Mouse (Mus musculus) embryonic facial prominence, embryonic 14.5 days (tissue): ENCODE data around the gene Rtf1. TPM values are rescaled to one million over a fixed set of nuclear protein-coding genes. Genes with fewer than 3 reads are reported as not detected.

Experiments used
- ATAC-seq: fragments of 200-750 bp; cut with Nextera tagmentation; 2 replicates; pipeline ENCODE4 v1.8.0; 2017; ENCODE audit warnings: low read depth, moderate number of reproducible peaks, moderate TSS enrichment
- DNase-seq: peaks from one replicate; pipeline ENCODE4 v3.0.0-alpha.2; 2015; ENCODE audit warnings: low spot score
- H3K27ac ChIP-seq: fragments of 300-500 bp; sonication (generic); replicated peaks from 2 replicates; pipeline ENCODE4 v1.5.1; 2014; ENCODE audit warnings: low read depth, mild to moderate bottlenecking, low read length, moderate library complexity
- H3K27me3 ChIP-seq: fragments of 300-500 bp; sonication (generic); replicated peaks from 2 replicates; pipeline ENCODE4 v1.6.1; 2014; ENCODE audit warnings: low read length; ENCODE audit not compliant: control insufficient read depth, insufficient read depth
- H3K36me3 ChIP-seq: fragments of 300-500 bp; sonication (generic); 2 replicates; pipeline ENCODE4 v1.6.1; 2014; ENCODE audit warnings: low read length, mixed read lengths; ENCODE audit not compliant: control insufficient read depth, insufficient read depth
- H3K4me1 ChIP-seq: fragments of 300-500 bp; sonication (generic); 2 replicates; pipeline ENCODE4 v1.6.1; 2014; ENCODE audit warnings: antibody characterized with exemption, low read length; ENCODE audit not compliant: control insufficient read depth, insufficient read depth
- H3K4me2 ChIP-seq: fragments of 300-500 bp; sonication (generic); 2 replicates; pipeline ENCODE4 v1.6.1; 2014; ENCODE audit warnings: low read depth, mild to moderate bottlenecking, low read length, moderate library complexity, mixed read lengths
- H3K4me3 ChIP-seq: fragments of 300-500 bp; sonication (generic); 2 replicates; pipeline ENCODE4 v1.5.1; 2014; ENCODE audit warnings: low read depth, mild to moderate bottlenecking, low read length
- H3K9ac ChIP-seq: fragments of 300-500 bp; sonication (generic); 2 replicates; pipeline ENCODE4 v1.6.1; 2014; ENCODE audit warnings: low read depth, mild to moderate bottlenecking, low read length, moderate library complexity, mixed read lengths
- H3K9me3 ChIP-seq: fragments of 300-500 bp; sonication (generic); 2 replicates; pipeline ENCODE4 v1.6.1; 2016; ENCODE audit warnings: low read length; ENCODE audit not compliant: control insufficient read depth
- WGBS: fragments of 180-500 bp; shearing (Covaris S2); extraction: QIAGEN DNeasy Blood & Tissue Kit; methylation state at CpG from one replicate; pipeline ENCODE4 v1.1.7; 2014; 5-methylcytosine and 5-hydroxymethylcytosine counted together
- polyA plus RNA-seq: library from polyadenylated mRNA; unstranded; fragments of >200 nt; fragmentation: Nextera tagmentation; extraction: Ambion mirVana; gene quantifications from 2 replicates; pipeline ENCODE4 v1.2.1, GENCODE M21; 2014

The Rtf1 gene
- polyA plus RNA-seq, 1 experiment from 2014 or later, result 23.2 TPM

DNA sequence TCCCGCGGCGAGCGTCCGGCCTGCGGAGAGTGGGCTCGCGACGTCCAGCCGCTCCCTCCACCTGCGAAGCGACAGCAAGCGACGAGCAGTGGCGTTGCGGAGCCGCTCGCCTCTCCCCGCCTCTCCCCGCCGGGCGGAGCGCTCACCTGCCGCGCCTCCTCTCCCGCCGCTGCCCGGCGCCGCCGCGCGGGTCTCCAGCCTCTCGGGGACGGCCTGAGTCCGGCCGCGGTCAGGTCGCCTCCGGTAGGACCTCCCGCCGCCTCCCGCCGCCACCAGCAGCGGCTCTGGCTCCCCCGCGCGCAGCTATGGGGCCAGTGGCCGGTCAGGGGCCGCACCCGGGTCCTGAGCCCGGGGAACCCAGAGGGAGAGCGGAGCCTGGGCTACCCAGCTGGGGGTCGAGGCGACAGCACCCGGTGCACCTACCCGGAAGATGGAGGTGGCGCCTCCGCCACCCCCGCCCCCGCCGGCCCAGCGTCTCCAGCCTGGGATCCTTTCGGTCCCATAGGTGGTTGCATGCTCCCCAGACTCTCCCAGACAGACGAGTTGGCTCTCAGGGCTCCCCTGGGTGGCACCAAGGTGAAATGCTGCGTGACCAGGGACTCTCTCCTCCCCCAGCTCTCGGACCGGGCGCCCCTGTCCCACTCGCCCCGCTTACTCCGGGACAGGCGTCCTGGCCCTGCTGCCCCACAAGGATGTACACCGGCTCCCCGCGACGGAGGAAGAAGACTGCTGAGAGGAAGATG, 83.4 kb downstream of the Rtf1 start:
- Histone ChIP-seq H3K27ac (no peak overlapping the region), H3K9me3 (no peaks in the 10 kb centered on the region), H3K4me2 (peak overlapping the region; percentile 100), H3K27me3 (peaks cover 68% of the 10 kb centered on the region), H3K4me1 (no peaks in the 10 kb centered on the region), H3K36me3 (no peaks in the 10 kb centered on the region), H3K4me3 (peak overlapping the region; percentile 60), H3K9ac (peak overlapping the region; percentile 61)
- DNase-seq (no peak), ATAC-seq (peak; percentile 39)
- 1% methylated on average over 16 of the region's 77 CpGs for WGBS

DNA sequence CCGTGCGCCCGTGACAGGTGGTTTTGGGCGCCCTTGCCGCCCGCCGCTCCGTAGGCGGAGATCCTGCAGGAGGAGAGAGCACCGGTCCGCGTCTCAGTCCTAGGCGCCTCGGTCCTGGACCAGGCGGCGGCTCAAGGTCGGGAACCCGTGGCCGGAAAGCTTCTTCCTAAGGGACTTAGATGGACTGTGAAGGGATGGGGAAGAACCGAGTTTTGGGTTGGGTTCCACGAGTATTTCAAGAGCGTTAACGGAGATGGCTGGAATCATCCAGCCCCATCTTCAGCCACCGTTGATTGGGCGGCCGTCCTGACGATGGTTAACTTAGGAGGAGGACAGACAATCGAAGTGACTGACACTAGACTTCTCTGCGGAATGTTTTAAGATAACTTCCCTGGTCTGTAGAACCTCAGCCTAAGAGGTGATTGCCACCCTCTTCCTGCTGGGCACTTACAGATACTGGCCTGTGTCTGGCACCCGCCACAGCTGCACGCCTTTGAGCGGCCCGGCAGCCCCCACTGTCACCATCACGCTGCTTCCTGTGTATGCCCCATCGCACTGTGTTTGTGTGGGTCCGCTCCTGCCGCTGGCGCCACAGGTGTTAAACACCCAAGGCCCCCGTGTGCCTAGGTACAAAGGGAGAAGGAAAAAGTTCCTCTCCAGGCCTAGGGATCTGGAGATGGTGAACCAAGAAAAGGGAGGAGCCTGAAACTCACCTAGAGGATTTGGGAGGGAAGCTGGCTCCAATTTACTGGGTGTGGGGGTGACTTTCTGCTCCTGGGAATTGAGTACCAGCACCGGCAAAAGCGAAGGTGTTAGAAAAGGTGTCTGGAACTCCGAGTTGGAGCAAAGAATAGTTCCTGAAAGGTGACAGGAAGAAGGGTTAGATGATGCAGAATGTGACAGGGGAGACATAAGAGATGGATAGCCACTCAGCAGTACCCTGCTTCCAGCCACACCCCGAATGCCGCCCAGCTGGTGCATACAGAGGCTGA, 84.3 kb downstream of the Rtf1 start:
- Histone ChIP-seq H3K36me3 (peaks cover 8% of the 10 kb centered on the region), H3K27me3 (peaks cover 66% of the 10 kb centered on the region), H3K4me2 (peak overlapping the region; percentile 100), H3K27ac (no peak overlapping the region), H3K4me1 (no peaks in the 10 kb centered on the region), H3K4me3 (peak overlapping the region; percentile 60), H3K9me3 (no peaks in the 10 kb centered on the region), H3K9ac (peak overlapping the region; percentile 61; the same call in 1 of the 2 replicates)
- ATAC-seq, result no peak
- no peak for DNase-seq
- 5% methylated on average over 39 of the region's 44 CpGs for WGBS

DNA sequence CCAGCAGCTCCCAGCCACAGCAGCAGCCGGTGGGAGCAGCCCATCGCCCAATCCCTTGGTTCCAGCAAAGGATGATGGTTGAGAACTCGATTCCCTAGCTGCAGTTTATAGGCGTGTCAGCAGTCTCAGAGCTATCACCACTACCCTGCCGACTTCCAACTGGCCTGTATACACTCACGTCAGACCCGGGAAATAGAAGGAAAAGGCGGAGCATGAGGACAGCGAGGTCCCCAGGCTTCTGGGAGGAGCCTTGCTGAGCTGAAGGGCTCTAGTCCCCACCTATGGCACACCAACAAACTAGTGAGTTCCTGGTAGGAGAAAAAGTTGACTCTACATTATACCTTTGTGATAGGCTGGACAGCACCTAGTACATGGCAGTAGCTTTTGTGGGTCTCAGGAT, 85.4 kb downstream of the Rtf1 start, which contains the start of gene Ltk:
TSS of gene Ltk (minus strand) at position 181 of the 400 bp plus-strand sequence.
- no peak for DNase-seq

DNA sequence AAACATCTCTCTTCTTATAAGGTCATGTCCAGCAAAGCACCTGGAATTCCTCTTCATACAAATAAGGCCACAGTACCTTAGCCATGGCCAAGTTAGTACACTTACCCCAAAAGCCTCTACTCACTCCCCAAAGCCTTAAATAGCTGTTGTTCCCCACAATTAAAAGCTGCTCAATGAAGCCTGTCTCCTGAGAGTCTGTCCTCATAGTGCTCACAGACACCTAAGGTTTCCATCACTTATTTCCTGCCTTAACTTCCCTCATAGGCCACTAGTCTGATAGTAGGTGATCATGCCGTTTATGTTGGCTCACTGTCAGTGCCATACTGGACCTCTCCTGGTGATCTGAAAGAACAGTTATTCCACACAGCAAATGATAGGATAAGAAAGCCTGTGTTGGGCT, 87.4 kb downstream of the Rtf1 start:
- WGBS, result 70% methylated on average over 1 of the region's 1 CpGs
- Histone ChIP-seq H3K4me1 (no peaks in the 10 kb centered on the region), H3K9me3 (no peaks in the 10 kb centered on the region), H3K4me2 (no peak overlapping the region), H3K27me3 (peaks cover 43% of the 10 kb centered on the region), H3K4me3 (no peak overlapping the region), H3K27ac (no peak overlapping the region), H3K36me3 (peaks cover 34% of the 10 kb centered on the region), H3K9ac (no peak overlapping the region)
- no peak for ATAC-seq
- no peak for DNase-seq

More for the DNA sequence above, 85.4 kb downstream of the Rtf1 start, which contains the start of gene Ltk:
- Histone ChIP-seq H3K4me1 (no peaks in the 10 kb centered on the region), H3K4me3 (no peak within 1 kb of the TSS), H3K9ac (no peak within 1 kb of the TSS), H3K4me2 (peak within 1 kb of the TSS; percentile 100; the same call in 1 of the 2 replicates), H3K27ac (no peak within 1 kb of the TSS), H3K9me3 (no peaks in the 10 kb centered on the region), H3K27me3 (peaks cover 58% of the 10 kb centered on the region), H3K36me3 (peaks cover 17% of the 10 kb centered on the region)
- WGBS, result 22% methylated on average over 9 of the region's 9 CpGs
- ATAC-seq, result no peak

DNA sequence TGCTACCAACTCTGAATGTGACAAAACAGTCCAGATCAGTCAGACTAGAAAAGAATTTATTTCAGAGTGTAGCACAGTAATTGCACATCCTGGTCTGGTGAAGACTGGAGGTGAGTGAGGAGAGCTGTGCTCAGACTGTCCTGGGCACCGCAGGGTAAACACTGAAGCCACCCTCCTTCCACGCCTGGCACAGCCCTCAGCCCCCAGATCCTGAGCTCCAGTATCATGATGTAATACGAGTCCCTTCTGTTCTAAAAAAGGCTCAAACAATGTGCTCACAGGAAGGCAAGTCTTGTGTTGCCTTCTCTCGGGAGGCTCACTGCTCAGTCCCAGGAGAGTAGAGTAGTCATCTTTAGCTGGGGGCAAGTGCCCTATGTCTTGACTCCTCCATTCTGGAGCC, 89.1 kb downstream of the Rtf1 start:
- Histone ChIP-seq H3K36me3 (peaks cover 45% of the 10 kb centered on the region), H3K4me1 (no peaks in the 10 kb centered on the region), H3K27ac (no peak overlapping the region), H3K27me3 (peaks cover 26% of the 10 kb centered on the region), H3K4me2 (no peak overlapping the region), H3K4me3 (no peak overlapping the region), H3K9ac (no peak overlapping the region), H3K9me3 (no peaks in the 10 kb centered on the region)
- ATAC-seq (peak; percentile 34; the same call in 1 of the 2 replicates), DNase-seq (no peak)
- 45% methylated on average over 4 of the region's 4 CpGs for WGBS

DNA sequence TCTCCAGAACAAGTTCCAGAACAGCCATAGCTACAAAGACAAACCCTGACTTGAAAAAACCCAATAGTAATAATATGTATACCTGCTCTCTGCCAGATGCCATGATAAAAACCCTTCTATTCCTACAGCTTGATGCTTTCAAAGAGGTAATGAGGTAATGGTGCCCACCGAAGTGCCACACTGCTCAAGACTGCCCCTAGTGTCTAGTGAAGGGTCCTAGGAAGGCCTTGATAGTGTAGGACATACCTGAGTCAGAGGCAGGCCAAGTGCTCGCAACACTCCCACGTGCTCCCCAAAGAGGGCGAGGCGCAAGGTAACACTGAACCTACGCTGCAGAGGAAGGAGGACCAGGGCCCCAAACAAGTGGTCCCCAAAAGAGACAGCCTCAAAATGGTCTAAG, 92.4 kb downstream of the Rtf1 start:
- Histone ChIP-seq H3K9me3 (no peaks in the 10 kb centered on the region), H3K27ac (no peak overlapping the region), H3K4me2 (no peak overlapping the region), H3K9ac (no peak overlapping the region), H3K27me3 (no peaks in the 10 kb centered on the region), H3K36me3 (peaks cover 79% of the 10 kb centered on the region), H3K4me3 (no peak overlapping the region), H3K4me1 (no peaks in the 10 kb centered on the region)
- ATAC-seq (no peak), DNase-seq (no peak)
- 91% methylated on average over 6 of the region's 6 CpGs for WGBS

Other genes starting within 250 kb of the Rtf1 start
- 5.1 and 6.8 TPM in 2 replicates for gene Ino80, start 197.4 kb upstream of the Rtf1 start, polyA plus RNA-seq
- gene Exd1, start 127.4 kb upstream of the Rtf1 start, polyA plus RNA-seq, result 0.22 and 0.29 TPM in 2 replicates
- gene Chp1, start 127.4 kb upstream of the Rtf1 start, polyA plus RNA-seq, result 68.5 and 69.6 TPM in 2 replicates
- gene Nusap1, start 56.8 kb upstream of the Rtf1 start, polyA plus RNA-seq, result 47.5 and 56.6 TPM in 2 replicates
- gene Oip5, start 56.6 kb upstream of the Rtf1 start, polyA plus RNA-seq, result 15.3 and 17.9 TPM in 2 replicates
- gene Ndufaf1, start 12.2 kb upstream of the Rtf1 start, polyA plus RNA-seq, result 39.4 and 40.4 TPM in 2 replicates
- 0.84 and 1.2 TPM in 2 replicates for gene Itpka, start 67.3 kb downstream of the Rtf1 start, polyA plus RNA-seq
- 0.14 and 0.29 TPM in 2 replicates for gene Ltk, start 85.4 kb downstream of the Rtf1 start, polyA plus RNA-seq
- gene Rpap1, start 112.5 kb downstream of the Rtf1 start, polyA plus RNA-seq, result 18.3 and 22.3 TPM in 2 replicates
- gene Tyro3, start 122.7 kb downstream of the Rtf1 start, polyA plus RNA-seq, result 20.2 and 23.6 TPM in 2 replicates
- 33.4 and 33.9 TPM in 2 replicates for gene Mga, start 222.2 kb downstream of the Rtf1 start, polyA plus RNA-seq